Mouse (Mus musculus) kidney, adult 2 months (tissue): ENCODE data around the gene Fgd2. TPM values are rescaled to one million over a fixed set of nuclear protein-coding genes. Genes with fewer than 3 reads are reported as not detected.
A peak's percentile ranks its signal among the peaks of the same experiment; 100 is the strongest.

ENCODE experiments used
- DNase-seq: peaks from one replicate; pipeline ENCODE4 v3.0.0; 2021
- H3K27ac ChIP-seq: fragments of 200-500 bp; 2 replicates; pipeline ENCODE4 v1.5.1; 2012; ENCODE audit warnings: low read depth, low read length, control low read depth, inconsistent platforms; ENCODE audit not compliant: insufficient read depth
- H3K27me3 ChIP-seq: fragments of 200-500 bp; replicated peaks from 2 replicates; pipeline ENCODE4 v1.6.1; 2012; ENCODE audit warnings: mild to moderate bottlenecking, moderate library complexity, low read length, inconsistent platforms; ENCODE audit not compliant: control insufficient read depth, insufficient read depth
- H3K36me3 ChIP-seq: fragments of 200-500 bp; 2 replicates; pipeline ENCODE4 v1.6.1; 2012; ENCODE audit warnings: mild to moderate bottlenecking, moderate library complexity, low read length, inconsistent platforms; ENCODE audit not compliant: control insufficient read depth, insufficient read depth
- H3K4me1 ChIP-seq: fragments of 200-500 bp; 2 replicates; pipeline ENCODE4 v1.6.1; 2011; ENCODE audit warnings: low read length; ENCODE audit not compliant: control insufficient read depth, insufficient read depth
- H3K4me3 ChIP-seq: fragments of 200-500 bp; 2 replicates; pipeline ENCODE4 v1.5.1; 2011; ENCODE audit warnings: mild to moderate bottlenecking, low read depth, low read length, control low read depth; ENCODE audit not compliant: insufficient read depth
- CTCF ChIP-seq: fragments of 200-500 bp; conservative IDR thresholded peaks from 2 replicates; pipeline ENCODE4 v1.5.1; 2011; ENCODE audit warnings: low read depth, mild to moderate bottlenecking, control low read depth, low read length, moderate library complexity, mixed read lengths; ENCODE audit not compliant: insufficient read depth, insufficient read length
- POLR2A ChIP-seq: fragments of 200-500 bp; IDR thresholded peaks from one replicate; pipeline ENCODE4 v1.6.1; 2011; ENCODE audit warnings: low read depth, low read length, control low read depth
- WGBS: fragments of 180-500 bp; shearing (Covaris S2); methylation state at CpG from one replicate; pipeline ENCODE4 v1.1.7; 2018; 5-methylcytosine and 5-hydroxymethylcytosine counted together
- polyA plus RNA-seq: library from polyadenylated mRNA; depleted of rRNA; stranded (reverse); fragments of >200 nt; gene quantifications from 2 replicates; pipeline ENCODE4 v1.2.3, GENCODE M21; 2012

Gene Fgd2
- polyA plus RNA-seq, 1 experiment, result 11.4 TPM

- Histone ChIP-seq H3K4me3 (no peak overlapping the region), H3K4me1 (no peaks in the 10 kb centered on the region), H3K27ac (no peak overlapping the region), H3K27me3 (no peaks in the 10 kb centered on the region), H3K36me3 (no peaks in the 10 kb centered on the region)
- TF ChIP-seq POLR2A, result no peak
- no peak for DNase-seq
- WGBS, result 67% methylated on average over 8 of the region's 8 CpGs
These were observed 51.2 kb downstream of the Fgd2 start for GRCm38 (mm10) chr17:29411821-29412425.

GRCm38 (mm10) chr17:29414566-29414965 lies 53.9 kb downstream of the Fgd2 start:
- H3K27me3 ChIP-seq, result no peaks in the 10 kb centered on the region
- no peaks in the 10 kb centered on the region for H3K4me1 ChIP-seq
- no peak overlapping the region for H3K4me3 ChIP-seq
- DNase-seq, result peak; percentile 59
- WGBS, result 48% methylated on average over 2 of the region's 2 CpGs
- H3K27ac ChIP-seq, result no peak overlapping the region
- no peak for TF ChIP-seq POLR2A
- TF ChIP-seq CTCF, result no peak
- H3K36me3 ChIP-seq, result no peaks in the 10 kb centered on the region

- Histone ChIP-seq H3K27ac (no peak overlapping the region), H3K4me1 (no peaks in the 10 kb centered on the region), H3K27me3 (no peaks in the 10 kb centered on the region), H3K4me3 (no peak overlapping the region), H3K36me3 (no peaks in the 10 kb centered on the region)
- 26% methylated on average over 31 of the region's 31 CpGs for WGBS
- no peak for TF ChIP-seq POLR2A
- peak; percentile 59 for DNase-seq
These were observed 55.3 kb downstream of the Fgd2 start for GRCm38 (mm10) chr17:29415761-29416662.

GRCm38 (mm10) chr17:29416757-29417156 lies 56.0 kb downstream of the Fgd2 start:
- H3K27ac ChIP-seq, result no peak overlapping the region

GRCm38 (mm10) chr17:29418758-29419380 lies 58.2 kb downstream of the Fgd2 start:
- no peaks in the 10 kb centered on the region for H3K27me3 ChIP-seq
- no peak overlapping the region for H3K4me3 ChIP-seq
- WGBS, result 69% methylated on average over 3 of the region's 3 CpGs
- TF ChIP-seq CTCF, result no peak
- no peak for TF ChIP-seq POLR2A
- no peak for DNase-seq
- no peak overlapping the region for H3K27ac ChIP-seq
- no peaks in the 10 kb centered on the region for H3K36me3 ChIP-seq
- H3K4me1 ChIP-seq, result no peaks in the 10 kb centered on the region

More at GRCm38 (mm10) chr17:29416757-29417156, 56.0 kb downstream of the Fgd2 start:
- 66% methylated on average over 5 of the region's 5 CpGs for WGBS
- Histone ChIP-seq H3K4me3 (no peak overlapping the region), H3K27me3 (no peaks in the 10 kb centered on the region), H3K36me3 (no peaks in the 10 kb centered on the region), H3K4me1 (no peaks in the 10 kb centered on the region)
- TF ChIP-seq POLR2A (no peak), CTCF (peak; percentile 35; the same call in 1 of the 2 replicates)
- DNase-seq, result peak; percentile 52

- Histone ChIP-seq H3K27me3 (no peaks in the 10 kb centered on the region), H3K4me1 (no peaks in the 10 kb centered on the region), H3K27ac (no peak overlapping the region), H3K36me3 (no peaks in the 10 kb centered on the region), H3K4me3 (no peak overlapping the region)
- 71% methylated on average over 12 of the region's 12 CpGs for WGBS
- no peak for DNase-seq
- TF ChIP-seq CTCF (no peak), POLR2A (no peak)
These were observed 59.4 kb downstream of the Fgd2 start for GRCm38 (mm10) chr17:29419976-29420739.

GRCm38 (mm10) chr17:29421319-29421718 lies 60.6 kb downstream of the Fgd2 start:
- no peak for DNase-seq
- WGBS, result 87% methylated on average over 3 of the region's 3 CpGs
- Histone ChIP-seq H3K36me3 (no peaks in the 10 kb centered on the region), H3K27me3 (no peaks in the 10 kb centered on the region), H3K27ac (no peak overlapping the region), H3K4me1 (no peaks in the 10 kb centered on the region), H3K4me3 (no peak overlapping the region)
- TF ChIP-seq POLR2A (no peak), CTCF (no peak)
